Mouse (Mus musculus) forebrain, embryonic 16.5 days (tissue): ENCODE results near the gene F11r. TPM values are rescaled to one million over a fixed set of nuclear protein-coding genes. Genes with fewer than 3 reads are reported as not detected.

Experiments used
- ATAC-seq: fragments of 200-750 bp; cut with Nextera tagmentation; 2 replicates; pipeline ENCODE4 v1.8.0; 2017; ENCODE audit warnings: mild to moderate bottlenecking, moderate library complexity
- H3K27ac ChIP-seq: fragments of 300-500 bp; sonication (generic); 2 replicates; pipeline ENCODE4 v1.5.1; 2014; ENCODE audit warnings: low read length, control low read depth
- H3K27me3 ChIP-seq: fragments of 300-500 bp; sonication (generic); replicated peaks from 2 replicates; pipeline ENCODE4 v1.6.1; 2014; ENCODE audit warnings: low read length; ENCODE audit not compliant: control insufficient read depth, insufficient read depth
- H3K36me3 ChIP-seq: fragments of 300-500 bp; sonication (generic); 2 replicates; pipeline ENCODE4 v1.6.1; 2014; ENCODE audit not compliant: control insufficient read depth, insufficient read depth
- H3K4me1 ChIP-seq: fragments of 300-500 bp; sonication (generic); replicated peaks from 2 replicates; pipeline ENCODE4 v1.6.1; 2014; ENCODE audit warnings: low read length; ENCODE audit not compliant: control insufficient read depth, insufficient read depth
- H3K4me2 ChIP-seq: fragments of 300-500 bp; sonication (generic); 2 replicates; pipeline ENCODE4 v1.6.1; 2014; ENCODE audit warnings: mild to moderate bottlenecking, low read length, control low read depth
- H3K4me3 ChIP-seq: fragments of 300-500 bp; sonication (generic); replicated peaks from 2 replicates; pipeline ENCODE4 v1.5.1; 2014; ENCODE audit warnings: mild to moderate bottlenecking, low read length, control low read depth
- H3K9ac ChIP-seq: fragments of 300-500 bp; sonication (generic); replicated peaks from 2 replicates; pipeline ENCODE4 v1.6.1; 2014; ENCODE audit warnings: low read depth, low read length, control low read depth
- H3K9me3 ChIP-seq: fragments of 300-500 bp; sonication (generic); 2 replicates; pipeline ENCODE4 v1.6.1; 2016; ENCODE audit warnings: low read length; ENCODE audit not compliant: control insufficient read depth
- WGBS: fragments of 180-500 bp; shearing (Covaris S2); extraction: QIAGEN DNeasy Blood & Tissue Kit; methylation state at CpG from one replicate; pipeline ENCODE4 v1.1.7; 2014; 5-methylcytosine and 5-hydroxymethylcytosine counted together
- polyA plus RNA-seq: library from polyadenylated mRNA; unstranded; fragments of >200 nt; fragmentation: Nextera tagmentation; extraction: Ambion mirVana; gene quantifications from 2 replicates; pipeline ENCODE4 v1.2.1, GENCODE M21; 2015

Gene F11r
- polyA plus RNA-seq, 1 experiment from 2014 or later = 10.2 TPM

- H3K4me2 ChIP-seq = peak overlapping the region; percentile 66
- peak; percentile 25 for ATAC-seq
- peaks cover 5% of the 10 kb centered on the region for H3K27me3 ChIP-seq
- WGBS = under 1% methylated on average over 20 of the region's 20 CpGs
- H3K9ac ChIP-seq = peak overlapping the region; percentile 98
- peak overlapping the region; percentile 97 for H3K27ac ChIP-seq
- peak overlapping the region; percentile 60 for H3K4me3 ChIP-seq
- peaks cover 14% of the 10 kb centered on the region for H3K36me3 ChIP-seq
- H3K4me1 ChIP-seq = peaks cover 21% of the 10 kb centered on the region
- no peaks in the 10 kb centered on the region for H3K9me3 ChIP-seq
Observed at GRCm38 (mm10) chr1:171412001-171412441, 25.3 kb upstream of the F11r start.

- peak overlapping the region; percentile 98 for H3K9ac ChIP-seq
- no peaks in the 10 kb centered on the region for H3K9me3 ChIP-seq
- 8% methylated on average over 3 of the region's 3 CpGs for WGBS
- ATAC-seq = peak; percentile 21
- peaks cover 21% of the 10 kb centered on the region for H3K4me1 ChIP-seq
- peak overlapping the region; percentile 66 for H3K4me2 ChIP-seq
- peaks cover 15% of the 10 kb centered on the region for H3K36me3 ChIP-seq
- peak overlapping the region; percentile 97 for H3K27ac ChIP-seq
- H3K27me3 ChIP-seq = peaks cover 5% of the 10 kb centered on the region
- H3K4me3 ChIP-seq = peak overlapping the region; percentile 60
Observed at GRCm38 (mm10) chr1:171412446-171412845, 24.9 kb upstream of the F11r start.

- 67% methylated on average over 8 of the region's 8 CpGs for WGBS
Observed at GRCm38 (mm10) chr1:171413608-171414007, 23.7 kb upstream of the F11r start.

DNA sequence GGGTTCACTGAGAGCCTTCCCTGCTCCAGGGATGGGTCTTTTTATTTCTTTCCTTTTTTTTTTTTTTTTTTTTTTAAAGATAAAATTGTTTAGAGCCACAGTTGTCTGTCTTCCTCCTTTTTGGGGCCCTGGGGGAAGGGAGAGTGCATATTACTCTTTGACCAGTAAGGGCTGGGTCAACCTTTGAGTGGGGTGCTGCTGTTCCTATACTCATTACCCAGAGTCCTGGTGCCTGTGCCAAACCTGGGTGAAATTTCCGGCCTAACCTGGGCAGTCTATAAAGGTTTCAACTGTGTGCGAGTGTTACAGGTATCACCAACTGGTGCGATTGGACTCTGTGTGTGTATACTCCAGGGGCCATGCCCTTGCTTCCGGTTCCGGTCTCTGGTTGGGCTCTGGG is 18.7 kb upstream of the F11r start, which contains the start of gene Tstd1:
Gene Tstd1 (plus strand): TSS at position 213 of the 400 bp plus-strand sequence.
- Histone ChIP-seq H3K4me1 (peaks cover 8% of the 10 kb centered on the region), H3K27ac (no peak within 1 kb of the TSS), H3K9me3 (no peaks in the 10 kb centered on the region), H3K4me3 (no peak within 1 kb of the TSS), H3K9ac (no peak within 1 kb of the TSS), H3K36me3 (peaks cover 26% of the 10 kb centered on the region), H3K27me3 (no peaks in the 10 kb centered on the region), H3K4me2 (no peak within 1 kb of the TSS)
- 96% methylated on average over 5 of the region's 5 CpGs for WGBS
- ATAC-seq = 0 out of 2 replicates have a peak, but pooled peaks have one; percentile 3

More at GRCm38 (mm10) chr1:171413608-171414007, 23.7 kb upstream of the F11r start:
- no peak overlapping the region for H3K4me3 ChIP-seq
- H3K9me3 ChIP-seq = no peaks in the 10 kb centered on the region
- peaks cover 21% of the 10 kb centered on the region for H3K4me1 ChIP-seq
- peaks cover 3% of the 10 kb centered on the region; the same call in 1 of the 2 replicates for H3K27me3 ChIP-seq
- no peak overlapping the region for H3K27ac ChIP-seq
- H3K9ac ChIP-seq = no peak overlapping the region
- peaks cover 19% of the 10 kb centered on the region for H3K36me3 ChIP-seq
- no peak for ATAC-seq
- H3K4me2 ChIP-seq = no peak overlapping the region

DNA sequence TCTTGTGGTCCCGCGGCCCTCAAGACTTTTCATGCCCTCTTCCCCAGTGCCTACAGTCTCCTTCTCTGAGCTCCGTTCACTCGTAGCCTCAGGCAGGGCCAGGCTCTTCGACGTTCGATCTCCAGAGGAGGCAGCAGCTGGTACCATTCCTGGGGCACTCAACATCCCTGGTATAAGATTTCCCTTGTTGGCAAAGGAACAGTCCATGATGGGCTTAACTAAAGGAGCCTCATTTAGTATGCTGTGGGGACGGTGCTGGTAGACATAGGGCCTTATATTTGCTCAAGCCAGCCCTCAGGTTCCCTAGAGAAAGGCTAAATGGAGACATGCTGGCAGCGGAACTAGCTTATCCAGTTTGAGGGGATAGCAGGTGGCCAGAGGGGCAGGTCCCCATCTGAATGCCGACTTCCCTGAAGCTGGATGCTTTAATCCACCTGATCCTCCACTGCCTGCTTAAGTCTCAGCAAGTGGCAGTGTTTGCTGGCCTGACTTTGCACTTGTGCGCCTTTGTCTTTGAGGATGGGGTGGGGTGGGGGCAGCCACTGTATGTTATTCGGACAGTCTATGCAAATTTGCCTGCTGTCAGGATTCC is 17.9 kb upstream of the F11r start:
- Histone ChIP-seq H3K4me3 (no peak overlapping the region), H3K9ac (no peak overlapping the region), H3K9me3 (no peaks in the 10 kb centered on the region), H3K27me3 (no peaks in the 10 kb centered on the region), H3K36me3 (peaks cover 26% of the 10 kb centered on the region), H3K27ac (no peak overlapping the region), H3K4me2 (no peak overlapping the region), H3K4me1 (peaks cover under 1% of the 10 kb centered on the region)
- peak; percentile 30 for ATAC-seq
- 60% methylated on average over 12 of the region's 12 CpGs for WGBS

- H3K27ac ChIP-seq = no peak overlapping the region
- WGBS = 78% methylated on average over 5 of the region's 5 CpGs
- no peak overlapping the region for H3K4me2 ChIP-seq
- no peaks in the 10 kb centered on the region for H3K4me1 ChIP-seq
- no peaks in the 10 kb centered on the region for H3K9me3 ChIP-seq
- no peak overlapping the region for H3K4me3 ChIP-seq
- H3K36me3 ChIP-seq = peaks cover 26% of the 10 kb centered on the region
- H3K27me3 ChIP-seq = no peaks in the 10 kb centered on the region
- no peak for ATAC-seq
- H3K9ac ChIP-seq = no peak overlapping the region
Observed at GRCm38 (mm10) chr1:171419905-171420304, 17.4 kb upstream of the F11r start.

GRCm38 (mm10) chr1:171422504-171423095 is 14.7 kb upstream of the F11r start:
- no peak overlapping the region for H3K4me2 ChIP-seq
- no peak overlapping the region for H3K27ac ChIP-seq
- peaks cover 11% of the 10 kb centered on the region for H3K36me3 ChIP-seq
- H3K27me3 ChIP-seq = no peaks in the 10 kb centered on the region
- 89% methylated on average over 8 of the region's 8 CpGs for WGBS
- no peak overlapping the region for H3K4me3 ChIP-seq
- H3K9ac ChIP-seq = no peak overlapping the region
- H3K9me3 ChIP-seq = no peaks in the 10 kb centered on the region
- no peak for ATAC-seq
- H3K4me1 ChIP-seq = no peaks in the 10 kb centered on the region

DNA sequence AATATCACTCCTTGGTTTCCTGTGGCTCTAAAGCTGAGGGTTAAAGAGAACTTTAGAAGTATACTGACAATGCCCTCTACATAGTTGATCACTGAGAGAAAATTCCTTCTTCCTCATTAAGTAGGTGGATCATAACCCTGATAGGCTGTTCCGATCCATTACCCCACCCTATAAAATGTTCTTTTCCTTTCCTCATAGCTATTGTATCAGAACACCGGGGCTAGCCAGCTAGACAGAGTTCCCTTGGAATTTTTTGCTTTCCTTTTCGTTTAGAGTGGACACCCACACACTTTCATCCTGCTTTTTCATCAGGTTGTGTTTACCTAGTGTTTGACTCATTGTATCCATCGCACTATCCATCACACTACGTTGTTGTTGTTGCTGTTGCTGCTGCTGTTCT is 12.7 kb upstream of the F11r start:
- no peaks in the 10 kb centered on the region for H3K4me1 ChIP-seq
- H3K9me3 ChIP-seq = no peaks in the 10 kb centered on the region
- 78% methylated on average over 5 of the region's 5 CpGs for WGBS
- H3K27me3 ChIP-seq = no peaks in the 10 kb centered on the region
- ATAC-seq = no peak
- H3K36me3 ChIP-seq = peaks cover 4% of the 10 kb centered on the region; the same call in 1 of the 2 replicates
- no peak overlapping the region for H3K27ac ChIP-seq
- no peak overlapping the region for H3K4me3 ChIP-seq
- H3K4me2 ChIP-seq = no peak overlapping the region
- H3K9ac ChIP-seq = no peak overlapping the region

DNA sequence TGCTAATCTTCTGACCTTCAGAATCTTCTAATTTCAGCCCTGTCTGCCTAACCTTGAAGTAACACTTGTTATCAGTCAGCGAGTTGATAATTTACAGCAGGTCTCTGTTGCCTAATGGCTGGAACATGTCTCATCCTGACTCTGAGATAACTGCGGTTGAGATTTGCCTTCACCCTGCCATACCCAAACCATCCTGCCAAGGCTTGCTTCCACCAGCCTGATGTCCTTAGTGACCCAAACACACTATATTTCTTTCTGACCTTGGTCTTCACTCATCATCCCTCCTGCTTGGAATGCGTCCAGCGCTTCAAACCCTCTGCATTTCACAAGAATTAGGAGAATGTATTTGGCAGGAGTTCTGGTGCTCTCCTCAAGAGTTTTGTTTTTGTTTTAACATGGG is 12.2 kb upstream of the F11r start:
- peaks cover 4% of the 10 kb centered on the region; the same call in 1 of the 2 replicates for H3K36me3 ChIP-seq
- H3K4me3 ChIP-seq = no peak overlapping the region
- no peaks in the 10 kb centered on the region for H3K27me3 ChIP-seq
- H3K9me3 ChIP-seq = no peaks in the 10 kb centered on the region
- no peak overlapping the region for H3K4me2 ChIP-seq
- no peak for ATAC-seq
- H3K9ac ChIP-seq = no peak overlapping the region
- no peaks in the 10 kb centered on the region for H3K4me1 ChIP-seq
- 86% methylated on average over 4 of the region's 4 CpGs for WGBS
- no peak overlapping the region for H3K27ac ChIP-seq
